Mouse (Mus musculus) intestine, embryonic 14.5 days (tissue): ENCODE results near the gene Pdzd9. TPM values are rescaled to one million over a fixed set of nuclear protein-coding genes. Genes with fewer than 3 reads are reported as not detected.

Experiments used
- ATAC-seq: fragments of 200-750 bp; cut with Nextera tagmentation; replicated peaks from 2 replicates; pipeline ENCODE4 v1.8.0; 2017; ENCODE audit warnings: low read depth, moderate number of reproducible peaks, moderate TSS enrichment, moderate library complexity; ENCODE audit not compliant: low FRiP score, low TSS enrichment
- DNase-seq: peaks from one replicate; pipeline ENCODE4 v3.0.0-alpha.2; 2018; ENCODE audit warnings: low spot score
- H3K27ac ChIP-seq: fragments of 300-500 bp; sonication (generic); 2 replicates; pipeline ENCODE4 v1.5.1; 2014; ENCODE audit warnings: low read depth, mild to moderate bottlenecking, control low read depth
- H3K27me3 ChIP-seq: fragments of 300-500 bp; sonication (generic); replicated peaks from 2 replicates; pipeline ENCODE4 v1.6.1; 2014; ENCODE audit warnings: low read length, control low read depth; ENCODE audit not compliant: control insufficient read depth, insufficient read depth
- H3K36me3 ChIP-seq: fragments of 300-500 bp; sonication (generic); 2 replicates; pipeline ENCODE4 v1.6.1; 2014; ENCODE audit warnings: low read length, control low read depth; ENCODE audit not compliant: control insufficient read depth, insufficient read depth
- H3K4me1 ChIP-seq: fragments of 300-500 bp; sonication (generic); replicated peaks from 2 replicates; pipeline ENCODE4 v1.6.1; 2014; ENCODE audit warnings: low read length, control low read depth, mixed read lengths; ENCODE audit not compliant: control insufficient read depth, insufficient read depth
- H3K4me2 ChIP-seq: fragments of 300-500 bp; sonication (generic); 2 replicates; pipeline ENCODE4 v1.6.1; 2014; ENCODE audit warnings: low read length
- H3K4me3 ChIP-seq: fragments of 300-500 bp; sonication (generic); 2 replicates; pipeline ENCODE4 v1.5.1; 2014; ENCODE audit warnings: low read depth, low read length, control low read depth, mixed read lengths
- H3K9ac ChIP-seq: fragments of 300-500 bp; sonication (generic); 2 replicates; pipeline ENCODE4 v1.6.1; 2014; ENCODE audit warnings: mild to moderate bottlenecking, low read length
- H3K9me3 ChIP-seq: fragments of 300-500 bp; sonication (generic); 2 replicates; pipeline ENCODE4 v1.6.1; 2016; ENCODE audit warnings: low read length, control low read depth; ENCODE audit not compliant: control insufficient read depth
- WGBS: fragments of 180-500 bp; shearing (Covaris S2); extraction: QIAGEN DNeasy Blood & Tissue Kit; methylation state at CpG from one replicate; pipeline ENCODE4 v1.1.7; 2014; 5-methylcytosine and 5-hydroxymethylcytosine counted together
- polyA plus RNA-seq: library from polyadenylated mRNA; unstranded; fragments of >200 nt; fragmentation: Nextera tagmentation; extraction: Ambion mirVana; gene quantifications from 2 replicates; pipeline ENCODE4 v1.2.1, GENCODE M21; 2014

Pdzd9 gene
- polyA plus RNA-seq, 1 experiment from 2014 or later: 0.37 TPM

DNA sequence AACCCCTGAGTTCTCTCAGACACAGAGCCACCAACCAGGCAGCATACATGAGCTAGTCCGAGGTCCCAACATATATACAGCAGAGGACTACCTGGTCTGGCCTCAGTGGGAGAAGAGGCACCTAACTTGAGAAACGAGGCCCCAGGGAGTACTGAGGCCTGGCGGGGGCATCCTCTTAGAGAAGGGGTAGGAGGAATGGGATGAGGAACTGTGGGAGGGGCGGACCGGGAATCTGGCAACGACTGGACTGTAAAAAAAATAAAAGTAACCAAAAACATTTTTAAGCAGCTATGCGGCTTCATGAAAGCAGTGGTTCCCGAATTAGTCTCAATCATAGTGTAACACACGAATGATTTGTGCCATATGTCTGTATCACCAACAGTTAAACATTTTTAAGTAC is 35.8 kb downstream of the Pdzd9 start:
- Histone ChIP-seq H3K36me3 (peaks cover 20% of the 10 kb centered on the region), H3K27me3 (no peaks in the 10 kb centered on the region), H3K9me3 (no peaks in the 10 kb centered on the region), H3K4me1 (peaks cover 11% of the 10 kb centered on the region), H3K4me3 (peak overlapping the region; percentile 96), H3K9ac (peak overlapping the region; percentile 90), H3K27ac (peak overlapping the region; percentile 93), H3K4me2 (peak overlapping the region; percentile 95)
- ATAC-seq (no peak), DNase-seq (peak; percentile 68)
- 4% methylated on average over 9 of the region's 9 CpGs for WGBS

DNA sequence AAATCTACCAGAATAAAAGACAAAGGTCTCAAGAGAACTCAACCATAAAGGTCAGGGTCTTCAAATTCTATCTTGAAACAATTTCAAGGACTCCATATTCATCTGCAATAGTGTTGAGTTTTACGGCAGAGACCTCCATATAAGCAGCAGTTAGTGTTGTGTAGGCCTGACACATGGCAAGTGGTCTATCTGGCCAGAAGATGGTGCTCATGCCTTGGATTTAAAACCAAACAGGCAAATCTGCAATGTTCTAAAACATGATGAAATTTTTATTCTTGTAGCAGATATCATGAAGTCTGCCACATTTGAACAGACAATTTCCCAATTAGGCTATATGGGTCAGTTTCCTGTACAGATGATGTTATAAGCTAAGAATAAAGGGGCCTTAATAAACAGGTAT is 37.6 kb downstream of the Pdzd9 start:
- Histone ChIP-seq H3K4me1 (peaks cover 11% of the 10 kb centered on the region), H3K9ac (no peak overlapping the region), H3K36me3 (peaks cover 2% of the 10 kb centered on the region; the same call in 1 of the 2 replicates), H3K4me2 (no peak overlapping the region), H3K27ac (no peak overlapping the region), H3K4me3 (no peak overlapping the region), H3K9me3 (no peaks in the 10 kb centered on the region), H3K27me3 (no peaks in the 10 kb centered on the region)
- DNase-seq (no peak), ATAC-seq (no peak)
- WGBS: 62% methylated on average over 1 of the region's 1 CpGs

DNA sequence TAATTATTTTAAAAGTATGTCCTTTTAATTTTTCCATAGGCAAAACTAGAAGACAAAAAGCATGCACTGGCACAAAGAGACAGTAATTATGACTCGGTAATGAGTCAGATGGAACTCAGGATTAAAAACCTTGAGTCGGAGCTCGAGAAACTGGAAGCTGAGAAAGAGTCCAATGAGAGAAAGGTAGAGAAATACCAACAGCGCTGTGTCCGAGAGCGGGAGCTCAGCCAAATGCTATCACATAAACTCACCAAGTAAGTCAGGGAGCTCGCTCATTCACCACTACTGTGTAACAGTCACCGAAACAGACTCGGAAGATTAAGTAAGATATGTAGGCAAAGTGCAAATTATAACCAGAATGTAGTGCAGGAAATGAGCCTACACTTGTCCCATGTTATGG is 49.3 kb downstream of the Pdzd9 start:
- no peak overlapping the region for H3K4me3 ChIP-seq
- H3K27ac ChIP-seq: no peak overlapping the region
- no peaks in the 10 kb centered on the region for H3K4me1 ChIP-seq
- ATAC-seq (no peak), DNase-seq (no peak)
- no peaks in the 10 kb centered on the region for H3K9me3 ChIP-seq
- no peak overlapping the region for H3K4me2 ChIP-seq
- no peak overlapping the region for H3K9ac ChIP-seq
- no peaks in the 10 kb centered on the region for H3K27me3 ChIP-seq
- no peaks in the 10 kb centered on the region for H3K36me3 ChIP-seq
- 87% methylated on average over 9 of the region's 9 CpGs for WGBS

DNA sequence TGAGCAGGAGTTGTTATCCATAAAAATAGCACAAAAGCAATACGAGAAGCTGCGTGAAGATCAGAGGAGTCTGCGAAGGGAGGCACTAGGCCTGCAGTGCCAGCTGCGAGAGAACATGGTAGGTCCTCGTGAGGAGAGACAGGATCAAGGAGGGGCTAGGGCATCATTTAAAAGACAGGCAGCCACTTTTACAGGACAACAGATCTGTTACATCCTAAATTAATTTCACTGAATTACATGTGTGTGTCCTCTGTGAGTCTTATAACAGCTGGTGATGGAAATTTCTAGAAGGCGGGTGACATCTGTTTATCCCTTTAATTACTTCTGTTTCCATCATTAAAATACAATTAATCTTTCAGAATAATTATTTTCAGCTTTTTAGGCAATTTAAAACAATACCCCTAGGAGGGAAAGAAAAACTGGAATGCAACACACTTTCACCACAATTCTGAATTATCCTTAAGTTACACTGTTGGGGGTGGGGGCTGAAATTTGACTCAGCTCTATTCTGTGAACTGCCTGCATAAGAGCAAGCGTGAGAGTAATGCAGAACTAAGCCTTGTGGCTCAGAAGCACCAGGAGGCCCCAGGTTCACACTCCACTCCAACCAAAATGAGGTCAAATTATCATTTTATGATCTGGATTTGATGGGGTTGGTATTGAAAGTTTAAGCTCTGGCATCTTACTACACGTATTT is 49.9 kb downstream of the Pdzd9 start:
- WGBS: 78% methylated on average over 8 of the region's 8 CpGs

More for the DNA sequence above, 49.9 kb downstream of the Pdzd9 start:
- H3K4me3 ChIP-seq: no peak overlapping the region
- no peak overlapping the region for H3K27ac ChIP-seq
- no peaks in the 10 kb centered on the region for H3K27me3 ChIP-seq
- no peak for ATAC-seq
- no peak for DNase-seq
- no peaks in the 10 kb centered on the region for H3K36me3 ChIP-seq
- no peaks in the 10 kb centered on the region for H3K9me3 ChIP-seq
- H3K4me2 ChIP-seq: no peak overlapping the region
- no peak overlapping the region for H3K9ac ChIP-seq
- no peaks in the 10 kb centered on the region for H3K4me1 ChIP-seq

Other genes starting within 250 kb of the Pdzd9 start
- 235 and 246 TPM in 2 replicates for gene Uqcrc2, start 35.2 kb downstream of the Pdzd9 start, polyA plus RNA-seq
- gene Mosmo, start 7.3 kb upstream of the Pdzd9 start, polyA plus RNA-seq: 13.1 and 15.1 TPM in 2 replicates
- gene Vwa3a, start 69.0 kb upstream of the Pdzd9 start, polyA plus RNA-seq: 0.32 TPM in 2 replicates
- not detected in 2 replicates for gene Gm5737, start 142.0 kb upstream of the Pdzd9 start, polyA plus RNA-seq
- 16.3 and 18.8 TPM in 2 replicates for gene Eef2k, start 172.5 kb upstream of the Pdzd9 start, polyA plus RNA-seq
- 27.7 and 30.5 TPM in 2 replicates for gene Polr3e, start 247.4 kb upstream of the Pdzd9 start, polyA plus RNA-seq